Mouse (Mus musculus) intestine, embryonic 14.5 days (tissue): ENCODE results near the gene Mtg1. TPM values are rescaled to one million over a fixed set of nuclear protein-coding genes. Genes with fewer than 3 reads are reported as not detected.

Experiments used
- ATAC-seq: fragments of 200-750 bp; cut with Nextera tagmentation; replicated peaks from 2 replicates; pipeline ENCODE4 v1.8.0; 2017; ENCODE audit warnings: low read depth, moderate number of reproducible peaks, moderate TSS enrichment, moderate library complexity; ENCODE audit not compliant: low FRiP score, low TSS enrichment
- DNase-seq: peaks from one replicate; pipeline ENCODE4 v3.0.0-alpha.2; 2018; ENCODE audit warnings: low spot score
- H3K27ac ChIP-seq: fragments of 300-500 bp; sonication (generic); 2 replicates; pipeline ENCODE4 v1.5.1; 2014; ENCODE audit warnings: low read depth, mild to moderate bottlenecking, control low read depth
- H3K27me3 ChIP-seq: fragments of 300-500 bp; sonication (generic); replicated peaks from 2 replicates; pipeline ENCODE4 v1.6.1; 2014; ENCODE audit warnings: low read length, control low read depth; ENCODE audit not compliant: control insufficient read depth, insufficient read depth
- H3K36me3 ChIP-seq: fragments of 300-500 bp; sonication (generic); 2 replicates; pipeline ENCODE4 v1.6.1; 2014; ENCODE audit warnings: low read length, control low read depth; ENCODE audit not compliant: control insufficient read depth, insufficient read depth
- H3K4me1 ChIP-seq: fragments of 300-500 bp; sonication (generic); replicated peaks from 2 replicates; pipeline ENCODE4 v1.6.1; 2014; ENCODE audit warnings: low read length, control low read depth, mixed read lengths; ENCODE audit not compliant: control insufficient read depth, insufficient read depth
- H3K4me2 ChIP-seq: fragments of 300-500 bp; sonication (generic); 2 replicates; pipeline ENCODE4 v1.6.1; 2014; ENCODE audit warnings: low read length
- H3K4me3 ChIP-seq: fragments of 300-500 bp; sonication (generic); 2 replicates; pipeline ENCODE4 v1.5.1; 2014; ENCODE audit warnings: low read depth, low read length, control low read depth, mixed read lengths
- H3K9ac ChIP-seq: fragments of 300-500 bp; sonication (generic); 2 replicates; pipeline ENCODE4 v1.6.1; 2014; ENCODE audit warnings: mild to moderate bottlenecking, low read length
- H3K9me3 ChIP-seq: fragments of 300-500 bp; sonication (generic); 2 replicates; pipeline ENCODE4 v1.6.1; 2016; ENCODE audit warnings: low read length, control low read depth; ENCODE audit not compliant: control insufficient read depth
- WGBS: fragments of 180-500 bp; shearing (Covaris S2); extraction: QIAGEN DNeasy Blood & Tissue Kit; methylation state at CpG from one replicate; pipeline ENCODE4 v1.1.7; 2014; 5-methylcytosine and 5-hydroxymethylcytosine counted together
- polyA plus RNA-seq: library from polyadenylated mRNA; unstranded; fragments of >200 nt; fragmentation: Nextera tagmentation; extraction: Ambion mirVana; gene quantifications from 2 replicates; pipeline ENCODE4 v1.2.1, GENCODE M21; 2014

The Mtg1 gene
- polyA plus RNA-seq: 30.8 and 31.6 TPM in 2 replicates

- Histone ChIP-seq H3K4me3 (peak within 1 kb of the TSS; percentile 68), H3K27ac (peak within 1 kb of the TSS; percentile 40), H3K9me3 (no peaks in the 10 kb centered on the region), H3K36me3 (peaks cover 15% of the 10 kb centered on the region), H3K9ac (peak within 1 kb of the TSS; percentile 88), H3K4me2 (peak within 1 kb of the TSS; percentile 80), H3K4me1 (0 out of 2 replicates have a peak, but pooled peaks cover 4% of the 10 kb centered on the region), H3K27me3 (no peaks in the 10 kb centered on the region)
- peak; percentile 98 for ATAC-seq
- peak; percentile 98 for DNase-seq
- WGBS: 2% methylated on average over 39 of the region's 39 CpGs
Measured at GRCm38 (mm10) chr7:140137135-140138020, at the start of gene Mtg1. TSS of gene Mtg1 (plus strand) at chr7:140137564.

GRCm38 (mm10) chr7:140090601-140091000 lies 46.8 kb upstream of the Mtg1 start:
- H3K27ac ChIP-seq: no peak overlapping the region
- DNase-seq (no peak), ATAC-seq (no peak)
- no peaks in the 10 kb centered on the region for H3K27me3 ChIP-seq
- H3K9me3 ChIP-seq: no peaks in the 10 kb centered on the region
- H3K4me3 ChIP-seq: no peak overlapping the region
- H3K9ac ChIP-seq: no peak overlapping the region
- H3K4me1 ChIP-seq: peaks cover 4% of the 10 kb centered on the region; the same call in 1 of the 2 replicates
- 78% methylated on average over 10 of the region's 10 CpGs for WGBS
- H3K36me3 ChIP-seq: no peaks in the 10 kb centered on the region
- no peak overlapping the region for H3K4me2 ChIP-seq

DNA sequence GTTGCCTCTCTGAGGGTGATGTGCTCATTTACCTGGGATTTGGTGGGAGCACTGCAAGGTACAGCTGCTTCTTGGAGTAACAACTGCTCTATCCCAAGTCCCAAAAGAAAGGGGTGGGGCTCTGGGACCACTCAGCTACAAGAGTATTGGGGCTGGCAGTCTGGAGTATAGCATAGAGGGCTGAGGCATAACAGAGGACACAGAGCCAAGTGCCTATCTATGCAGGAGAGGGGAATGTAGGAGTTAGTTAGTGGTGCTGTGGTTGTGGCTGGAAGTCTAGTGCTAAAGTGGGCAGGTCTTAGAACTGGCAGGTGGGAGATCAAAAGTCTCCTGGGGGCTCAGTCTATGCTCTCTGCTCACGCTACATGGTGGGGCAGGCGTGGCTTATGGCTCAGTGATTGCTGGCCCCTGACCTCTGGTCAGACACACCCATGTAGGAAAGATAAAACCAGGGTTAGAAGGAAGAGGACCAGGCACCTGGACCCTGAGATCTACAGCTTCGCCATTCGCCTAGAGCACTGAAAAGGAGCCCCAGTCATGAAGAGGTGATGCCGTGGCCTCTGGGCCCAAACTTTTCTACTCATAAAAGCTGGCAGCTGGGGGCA lies 44.3 kb upstream of the Mtg1 start, which contains the start of gene Prap1:
TSS of gene Prap1 (plus strand) at position 472 of the 605 bp plus-strand sequence.
- DNase-seq (no peak), ATAC-seq (peak; percentile 51)
- no peaks in the 10 kb centered on the region for H3K9me3 ChIP-seq
- no peak within 1 kb of the TSS for H3K4me2 ChIP-seq
- H3K36me3 ChIP-seq: no peaks in the 10 kb centered on the region
- 64% methylated on average over 5 of the region's 5 CpGs for WGBS
- H3K9ac ChIP-seq: no peak within 1 kb of the TSS
- no peak within 1 kb of the TSS for H3K27ac ChIP-seq
- H3K4me1 ChIP-seq: peaks cover 4% of the 10 kb centered on the region; the same call in 1 of the 2 replicates
- H3K4me3 ChIP-seq: no peak within 1 kb of the TSS
- H3K27me3 ChIP-seq: no peaks in the 10 kb centered on the region

- Histone ChIP-seq H3K27ac (no peak overlapping the region), H3K36me3 (no peaks in the 10 kb centered on the region), H3K4me3 (no peak overlapping the region), H3K4me2 (no peak overlapping the region), H3K4me1 (peaks cover 4% of the 10 kb centered on the region; the same call in 1 of the 2 replicates), H3K9me3 (no peaks in the 10 kb centered on the region), H3K9ac (no peak overlapping the region), H3K27me3 (no peaks in the 10 kb centered on the region)
- 43% methylated on average over 5 of the region's 5 CpGs for WGBS
- no peak for ATAC-seq
- DNase-seq: no peak
Measured at GRCm38 (mm10) chr7:140094954-140095353, 42.4 kb upstream of the Mtg1 start.

GRCm38 (mm10) chr7:140095556-140095955 lies 41.8 kb upstream of the Mtg1 start:
- Histone ChIP-seq H3K36me3 (no peaks in the 10 kb centered on the region), H3K27ac (no peak overlapping the region), H3K9me3 (no peaks in the 10 kb centered on the region), H3K4me1 (peaks cover 4% of the 10 kb centered on the region; the same call in 1 of the 2 replicates), H3K27me3 (no peaks in the 10 kb centered on the region), H3K4me3 (no peak overlapping the region), H3K9ac (no peak overlapping the region), H3K4me2 (no peak overlapping the region)
- DNase-seq: no peak
- 58% methylated on average over 1 of the region's 1 CpGs for WGBS
- 0 out of 2 replicates have a peak, but pooled peaks have one; percentile 24 for ATAC-seq

GRCm38 (mm10) chr7:140096055-140096454 lies 41.3 kb upstream of the Mtg1 start:
- H3K9me3 ChIP-seq: no peaks in the 10 kb centered on the region
- H3K36me3 ChIP-seq: no peaks in the 10 kb centered on the region
- no peaks in the 10 kb centered on the region for H3K27me3 ChIP-seq
- H3K4me1 ChIP-seq: peaks cover 4% of the 10 kb centered on the region; the same call in 1 of the 2 replicates
- no peak overlapping the region for H3K4me2 ChIP-seq
- ATAC-seq: no peak
- H3K4me3 ChIP-seq: no peak overlapping the region
- no peak for DNase-seq
- H3K27ac ChIP-seq: no peak overlapping the region
- no peak overlapping the region for H3K9ac ChIP-seq

- H3K9ac ChIP-seq: no peak overlapping the region
- peaks cover 9% of the 10 kb centered on the region; the same call in 1 of the 2 replicates for H3K4me1 ChIP-seq
- no peak overlapping the region for H3K4me3 ChIP-seq
- H3K4me2 ChIP-seq: no peak overlapping the region
- DNase-seq (no peak), ATAC-seq (no peak)
- no peak overlapping the region for H3K27ac ChIP-seq
- no peaks in the 10 kb centered on the region for H3K36me3 ChIP-seq
- WGBS: 96% methylated on average over 1 of the region's 1 CpGs
- no peaks in the 10 kb centered on the region for H3K27me3 ChIP-seq
- no peaks in the 10 kb centered on the region for H3K9me3 ChIP-seq
Measured at GRCm38 (mm10) chr7:140098466-140098865, 38.9 kb upstream of the Mtg1 start.

GRCm38 (mm10) chr7:140101498-140101897 lies 35.9 kb upstream of the Mtg1 start:
- Histone ChIP-seq H3K4me2 (peak overlapping the region; percentile 76), H3K9me3 (no peaks in the 10 kb centered on the region), H3K4me3 (peak overlapping the region; percentile 48), H3K9ac (peak overlapping the region; percentile 48), H3K36me3 (peaks cover 19% of the 10 kb centered on the region), H3K4me1 (peaks cover 5% of the 10 kb centered on the region; the same call in 1 of the 2 replicates), H3K27ac (no peak overlapping the region), H3K27me3 (no peaks in the 10 kb centered on the region)
- ATAC-seq (no peak; the same call in 1 of the 2 replicates), DNase-seq (no peak)
- 81% methylated on average over 10 of the region's 10 CpGs for WGBS
